Mouse (Mus musculus) forebrain, postnatal 0 days (tissue): ENCODE measurements at regions not wholly inside any gene's neighbourhood (a gene's known extent, or its start where the extent isn't known, plus 50 kb on each side); places are given as distances from the start of the nearest gene placed in this dataset.

Experiments
- ATAC-seq: fragments of 200-750 bp; cut with Nextera tagmentation; 2 replicates; pipeline ENCODE4 v1.8.0; 2017; ENCODE audit warnings: mild to moderate bottlenecking, moderate library complexity
- DNase-seq: peaks from one replicate; pipeline ENCODE4 v3.0.0-alpha.2; 2015
- H3K27ac ChIP-seq: fragments of 300-500 bp; sonication (generic); 2 replicates; pipeline ENCODE4 v1.5.1; 2014; ENCODE audit warnings: low read depth, mild to moderate bottlenecking, antibody characterized with exemption, low read length, moderate library complexity, mixed read lengths
- H3K27me3 ChIP-seq: fragments of 300-500 bp; sonication (generic); 2 replicates; pipeline ENCODE4 v1.6.1; 2014; ENCODE audit warnings: mild to moderate bottlenecking, low read length, mixed read lengths; ENCODE audit not compliant: insufficient read depth
- H3K36me3 ChIP-seq: fragments of 300-500 bp; sonication (generic); 2 replicates; pipeline ENCODE4 v1.6.1; 2014; ENCODE audit warnings: mild to moderate bottlenecking, moderate library complexity; ENCODE audit not compliant: insufficient read depth
- H3K4me1 ChIP-seq: fragments of 300-500 bp; sonication (generic); 2 replicates; pipeline ENCODE4 v1.6.1; 2014; ENCODE audit warnings: antibody characterized with exemption; ENCODE audit not compliant: insufficient read depth
- H3K4me2 ChIP-seq: fragments of 300-500 bp; sonication (generic); 2 replicates; pipeline ENCODE4 v1.6.1; 2014; ENCODE audit warnings: low read depth, mild to moderate bottlenecking, moderate library complexity
- H3K4me3 ChIP-seq: fragments of 300-500 bp; sonication (generic); 2 replicates; pipeline ENCODE4 v1.5.1; 2014; ENCODE audit warnings: low read depth, low read length, mixed read lengths
- H3K9ac ChIP-seq: fragments of 300-500 bp; sonication (generic); 2 replicates; pipeline ENCODE4 v1.6.1; 2014; ENCODE audit warnings: mild to moderate bottlenecking
- H3K9me3 ChIP-seq: fragments of 300-500 bp; sonication (generic); 2 replicates; pipeline ENCODE4 v1.6.1; 2016; ENCODE audit warnings: low read length
- CTCF ChIP-seq: sonication (generic); IDR thresholded peaks from 2 replicates; pipeline ENCODE4 v1.5.1; 2016; ENCODE audit warnings: antibody characterized with exemption, control low read depth, low read depth
- WGBS: fragments of 180-500 bp; shearing (Covaris S2); extraction: QIAGEN DNeasy Blood & Tissue Kit; methylation state at CpG from one replicate; pipeline ENCODE4 v1.1.7; 2014; 5-methylcytosine and 5-hydroxymethylcytosine counted together

DNA sequence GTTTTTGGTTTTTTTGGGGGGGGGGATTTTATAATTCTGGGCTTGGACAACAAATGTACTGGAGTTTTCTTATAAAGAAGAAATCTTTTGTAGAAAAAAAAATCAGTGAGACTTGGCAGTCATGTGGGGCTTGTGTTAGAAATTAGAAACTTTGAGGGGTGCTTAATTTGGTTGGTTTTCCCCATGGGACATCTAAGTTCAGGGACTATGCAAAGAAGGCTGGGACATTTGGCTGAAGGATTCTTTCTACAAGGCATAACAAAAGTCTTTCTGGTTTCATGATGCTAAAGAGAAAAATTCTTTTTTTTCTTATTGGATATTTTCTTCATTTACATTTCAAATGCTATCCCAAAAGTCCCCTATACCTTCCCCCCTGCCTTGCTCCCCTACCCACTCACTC lies 115.3 kb upstream of the Il6 start:
- Histone ChIP-seq H3K27me3 (no peaks in the 10 kb centered on the region), H3K27ac (no peak overlapping the region), H3K4me2 (no peak overlapping the region), H3K4me3 (no peak overlapping the region), H3K9me3 (no peaks in the 10 kb centered on the region), H3K9ac (no peak overlapping the region), H3K4me1 (no peaks in the 10 kb centered on the region), H3K36me3 (no peaks in the 10 kb centered on the region)
- no peak for ATAC-seq
- DNase-seq = no peak
- no peak for TF ChIP-seq CTCF

DNA sequence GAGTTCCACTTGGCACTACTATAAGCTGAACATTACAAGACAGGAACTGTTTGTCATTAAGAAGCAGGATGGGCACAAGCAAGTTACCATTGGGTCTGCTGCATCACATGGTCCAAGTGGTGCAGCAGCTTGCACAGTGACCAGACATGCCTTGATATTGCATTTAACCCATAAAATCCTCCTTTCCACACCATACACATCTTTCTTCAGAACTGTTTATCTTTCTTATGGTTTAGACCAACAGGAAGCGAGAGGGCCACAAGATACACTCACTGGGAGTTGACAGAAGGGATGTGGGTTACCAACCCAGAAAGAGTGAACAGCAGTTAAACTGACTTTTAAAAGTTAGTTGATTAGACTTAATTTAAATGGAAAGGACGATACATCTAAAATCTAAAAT lies 111.2 kb upstream of the Il6 start:
- no peaks in the 10 kb centered on the region for H3K36me3 ChIP-seq
- H3K9ac ChIP-seq = no peak overlapping the region
- no peak overlapping the region for H3K27ac ChIP-seq
- no peaks in the 10 kb centered on the region for H3K4me1 ChIP-seq
- no peak for ATAC-seq
- WGBS = 86% methylated on average over 2 of the region's 2 CpGs
- H3K9me3 ChIP-seq = no peaks in the 10 kb centered on the region
- no peaks in the 10 kb centered on the region for H3K27me3 ChIP-seq
- H3K4me2 ChIP-seq = no peak overlapping the region
- no peak for TF ChIP-seq CTCF
- no peak overlapping the region for H3K4me3 ChIP-seq
- no peak for DNase-seq

DNA sequence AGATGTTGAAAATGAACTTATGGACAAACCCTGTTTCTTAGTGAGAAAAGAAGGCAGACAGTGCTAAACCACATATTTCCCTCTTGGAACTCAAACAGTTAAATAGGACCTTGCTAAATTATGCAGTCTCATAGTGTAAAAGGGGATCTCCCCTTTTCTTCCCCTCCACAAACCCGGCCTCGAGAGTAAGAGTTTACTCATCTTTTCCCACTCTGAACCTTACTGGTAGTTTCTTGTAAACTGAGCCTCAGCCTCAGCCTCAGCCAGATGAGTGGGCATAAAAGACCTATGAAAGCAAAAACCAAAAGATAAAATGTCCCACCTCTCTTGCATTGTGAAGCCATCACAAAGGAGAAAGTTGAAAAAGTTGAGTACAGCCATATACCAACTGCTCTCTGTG lies 92.6 kb upstream of the Il6 start:
- 65% methylated on average over 2 of the region's 2 CpGs for WGBS
- Histone ChIP-seq H3K9ac (no peak overlapping the region), H3K27ac (no peak overlapping the region), H3K4me2 (no peak overlapping the region), H3K4me3 (no peak overlapping the region), H3K4me1 (no peaks in the 10 kb centered on the region), H3K9me3 (no peaks in the 10 kb centered on the region), H3K27me3 (no peaks in the 10 kb centered on the region), H3K36me3 (no peaks in the 10 kb centered on the region)
- TF ChIP-seq CTCF = no peak
- DNase-seq = no peak
- no peak for ATAC-seq

DNA sequence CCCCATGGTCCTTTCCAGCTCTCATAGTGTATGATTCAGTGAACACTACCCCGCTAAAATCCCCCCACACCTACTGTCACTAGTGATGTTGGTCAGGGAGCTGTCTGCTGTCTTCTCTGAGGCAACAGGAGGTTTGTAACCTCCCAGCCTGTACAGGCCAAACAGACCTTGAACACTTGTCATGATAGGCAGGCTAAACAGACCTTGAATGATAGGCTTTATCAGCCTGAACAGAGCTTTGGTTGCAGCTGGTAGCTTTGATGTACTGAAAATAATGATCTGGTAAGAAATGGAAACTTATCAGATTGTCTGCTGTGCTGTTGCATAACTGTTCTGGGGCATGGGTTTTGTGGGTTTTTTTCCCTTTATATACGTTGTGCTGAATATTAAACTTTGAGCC lies 87.4 kb upstream of the Il6 start:
- no peak for ATAC-seq
- Histone ChIP-seq H3K9ac (no peak overlapping the region), H3K36me3 (no peaks in the 10 kb centered on the region), H3K4me2 (no peak overlapping the region), H3K27ac (no peak overlapping the region), H3K4me3 (no peak overlapping the region), H3K9me3 (no peaks in the 10 kb centered on the region), H3K27me3 (no peaks in the 10 kb centered on the region), H3K4me1 (no peaks in the 10 kb centered on the region)
- no peak for TF ChIP-seq CTCF
- no peak for DNase-seq
- 89% methylated on average over 2 of the region's 2 CpGs for WGBS

DNA sequence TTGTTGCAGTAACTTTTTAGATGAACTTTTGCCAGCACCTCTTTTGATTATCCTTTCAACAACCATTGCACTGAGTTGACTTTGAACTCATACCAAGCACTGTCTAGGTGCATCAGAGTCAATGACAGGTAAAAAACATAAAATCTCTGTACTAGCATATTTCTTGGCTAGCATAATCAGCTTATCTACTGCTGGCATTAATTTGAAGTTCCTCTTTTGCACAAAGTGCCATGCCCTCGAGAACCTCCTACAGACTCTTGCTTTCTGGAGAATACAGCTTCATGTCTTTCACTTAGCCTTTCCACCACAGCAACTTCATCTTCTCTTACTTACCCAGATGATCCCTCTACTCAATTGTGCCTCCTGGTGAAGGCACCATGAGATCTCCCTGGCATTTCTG lies 85.3 kb upstream of the Il6 start:
- no peaks in the 10 kb centered on the region for H3K36me3 ChIP-seq
- no peaks in the 10 kb centered on the region for H3K9me3 ChIP-seq
- no peaks in the 10 kb centered on the region for H3K27me3 ChIP-seq
- 75% methylated on average over 1 of the region's 1 CpGs for WGBS
- no peaks in the 10 kb centered on the region for H3K4me1 ChIP-seq
- no peak overlapping the region for H3K4me3 ChIP-seq
- no peak overlapping the region for H3K9ac ChIP-seq
- H3K4me2 ChIP-seq = no peak overlapping the region
- DNase-seq (no peak), ATAC-seq (no peak)
- no peak for TF ChIP-seq CTCF
- H3K27ac ChIP-seq = no peak overlapping the region

DNA sequence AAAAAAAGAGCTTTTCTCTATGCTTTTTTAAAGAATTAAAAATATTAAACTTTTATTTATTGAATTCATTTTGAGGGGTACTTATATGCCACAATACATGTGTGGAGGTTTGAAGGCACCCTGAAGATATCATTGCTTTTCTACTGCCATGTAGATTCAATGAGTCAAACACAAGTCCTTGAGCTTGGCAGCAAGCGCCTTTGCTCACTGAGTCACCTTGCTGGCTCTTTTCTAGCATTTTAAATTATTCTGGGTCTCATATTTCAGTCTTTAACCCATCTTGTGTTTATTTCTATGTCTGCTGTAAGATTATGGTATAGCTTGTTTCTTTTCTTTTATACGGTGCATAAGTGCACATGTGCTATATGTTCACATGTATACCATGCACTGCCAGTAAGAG lies 83.5 kb upstream of the Il6 start:
- DNase-seq = no peak
- H3K9me3 ChIP-seq = no peaks in the 10 kb centered on the region

DNA sequence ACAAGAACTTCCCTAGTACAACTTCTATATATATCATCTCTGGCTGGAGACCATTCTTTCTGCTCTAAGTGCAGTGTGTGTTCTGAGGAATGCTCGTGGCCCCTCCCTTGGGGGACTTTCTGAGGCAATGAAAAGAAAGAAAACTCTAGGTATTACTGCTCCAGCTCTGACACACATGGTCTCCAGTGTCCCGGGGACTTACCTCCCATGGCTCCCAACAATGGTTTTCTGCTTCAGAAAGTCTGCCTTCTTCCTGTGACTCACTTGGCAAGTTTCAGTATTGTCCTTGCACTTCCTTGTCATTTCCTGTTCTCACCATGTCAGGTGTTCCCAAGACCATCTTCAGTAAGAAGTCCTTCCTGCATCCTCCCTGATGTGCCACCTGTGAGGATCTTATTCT lies 65.7 kb upstream of the Il6 start:
- no peak for TF ChIP-seq CTCF
- no peak overlapping the region for H3K27ac ChIP-seq
- H3K9me3 ChIP-seq = no peaks in the 10 kb centered on the region
- DNase-seq (no peak), ATAC-seq (no peak)
- no peak overlapping the region for H3K4me2 ChIP-seq
- no peaks in the 10 kb centered on the region for H3K36me3 ChIP-seq
- 68% methylated on average over 2 of the region's 2 CpGs for WGBS
- H3K9ac ChIP-seq = no peak overlapping the region
- H3K4me3 ChIP-seq = no peak overlapping the region
- no peaks in the 10 kb centered on the region for H3K27me3 ChIP-seq
- no peaks in the 10 kb centered on the region for H3K4me1 ChIP-seq

More for the DNA sequence above, 83.5 kb upstream of the Il6 start:
- 93% methylated on average over 2 of the region's 2 CpGs for WGBS
- H3K4me2 ChIP-seq = no peak overlapping the region
- no peak for ATAC-seq
- no peak overlapping the region for H3K27ac ChIP-seq
- no peak overlapping the region for H3K4me3 ChIP-seq
- no peaks in the 10 kb centered on the region for H3K27me3 ChIP-seq
- H3K4me1 ChIP-seq = no peaks in the 10 kb centered on the region
- H3K9ac ChIP-seq = no peak overlapping the region
- no peak for TF ChIP-seq CTCF
- no peaks in the 10 kb centered on the region for H3K36me3 ChIP-seq

DNA sequence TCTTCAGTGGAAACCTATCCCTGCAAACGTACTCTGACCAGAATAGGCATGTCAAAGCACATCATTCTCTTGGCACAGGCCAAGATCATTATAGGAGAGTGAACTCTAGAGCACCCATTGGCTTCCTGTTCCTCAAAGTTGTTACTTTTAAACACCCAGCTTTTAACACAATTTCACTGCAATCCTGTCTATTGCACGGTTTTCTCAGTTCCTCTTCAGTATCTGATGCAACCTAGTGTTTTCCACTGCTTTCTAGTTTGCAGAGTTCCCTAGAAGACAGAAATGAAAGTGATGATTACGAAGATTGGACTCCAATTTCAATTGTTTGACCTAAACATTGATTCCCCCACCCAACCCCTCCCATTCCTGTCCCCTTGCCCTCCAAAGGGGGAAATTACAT lies 64.8 kb upstream of the Il6 start:
- no peak for DNase-seq
- no peak for TF ChIP-seq CTCF
- WGBS = 68% methylated on average over 3 of the region's 3 CpGs
- Histone ChIP-seq H3K4me1 (no peaks in the 10 kb centered on the region), H3K9ac (no peak overlapping the region), H3K27ac (no peak overlapping the region), H3K9me3 (no peaks in the 10 kb centered on the region), H3K27me3 (no peaks in the 10 kb centered on the region), H3K4me3 (no peak overlapping the region), H3K36me3 (no peaks in the 10 kb centered on the region), H3K4me2 (no peak overlapping the region)
- ATAC-seq = no peak
